Mouse (Mus musculus): ENCODE results near the gene Tm4sf1. TPM values are rescaled to one million over a fixed set of nuclear protein-coding genes. Genes with fewer than 3 reads are reported as not detected.

The Tm4sf1 gene
- polyA plus RNA-seq, 1 experiment from 2014 or later, result 12.0 TPM

DNA sequence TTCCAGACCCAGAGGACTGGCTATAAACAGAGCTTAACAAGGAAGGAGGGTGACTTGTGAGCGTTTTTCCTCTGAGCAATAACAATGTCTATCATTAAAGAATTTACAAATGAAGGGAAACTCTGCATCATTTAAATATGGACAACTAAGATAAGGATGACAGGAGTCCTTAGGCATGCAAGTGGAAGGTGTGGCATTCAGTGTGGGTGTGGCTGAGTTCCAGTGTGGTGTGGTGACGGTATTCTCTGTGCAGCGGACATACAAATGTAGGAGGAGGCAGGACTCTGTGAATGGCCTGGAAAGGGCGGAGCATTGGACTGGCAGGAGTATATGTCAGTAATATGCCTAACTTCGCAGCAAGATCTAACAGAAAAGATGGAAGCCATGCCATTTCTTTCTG, 24.3 kb downstream of the Tm4sf1 start:
- no peaks in the 10 kb centered on the region for H3K36me3 ChIP-seq (ENCODE audit: poor library complexity, severe bottlenecking)
- WGBS, result 84% methylated on average over 5 of the region's 5 CpGs
- no peaks in the 10 kb centered on the region for H3K27me3 ChIP-seq
- no peaks in the 10 kb centered on the region for H3K9me3 ChIP-seq (replicated peaks)
- H3K27ac ChIP-seq, result no peak overlapping the region
- ATAC-seq, result no peak
- H3K4me2 ChIP-seq, result no peak overlapping the region
- no peaks in the 10 kb centered on the region for H3K4me1 ChIP-seq
- no peak overlapping the region for H3K4me3 ChIP-seq
- H3K9ac ChIP-seq, result no peak overlapping the region

- no peaks in the 10 kb centered on the region for H3K9me3 ChIP-seq (replicated peaks)
- ATAC-seq, result no peak
- H3K27ac ChIP-seq, result no peak overlapping the region
- 83% methylated on average over 3 of the region's 3 CpGs for WGBS
- H3K9ac ChIP-seq, result no peak overlapping the region
- H3K36me3 ChIP-seq (ENCODE audit: poor library complexity, severe bottlenecking), result no peaks in the 10 kb centered on the region
- H3K4me1 ChIP-seq, result no peaks in the 10 kb centered on the region
- H3K4me3 ChIP-seq, result no peak overlapping the region
- H3K27me3 ChIP-seq, result no peaks in the 10 kb centered on the region
- no peak overlapping the region for H3K4me2 ChIP-seq
Measured at GRCm38 (mm10) chr3:57276821-57277220, 25.0 kb downstream of the Tm4sf1 start.

- 79% methylated on average over 2 of the region's 2 CpGs for WGBS
- H3K9ac ChIP-seq, result no peak overlapping the region
- ATAC-seq, result no peak
Measured at GRCm38 (mm10) chr3:57268994-57269393, 32.8 kb downstream of the Tm4sf1 start.

GRCm38 (mm10) chr3:57267559-57268173, 34.1 kb downstream of the Tm4sf1 start:
- 39% methylated on average over 6 of the region's 6 CpGs for WGBS
- ATAC-seq, result peak; percentile 91
- Histone ChIP-seq H3K27ac (no peak overlapping the region), H3K9ac (no peak overlapping the region), H3K27me3 (no peaks in the 10 kb centered on the region), H3K36me3 (ENCODE audit: poor library complexity, severe bottlenecking) (no peaks in the 10 kb centered on the region), H3K9me3 (replicated peaks) (no peaks in the 10 kb centered on the region), H3K4me1 (no peaks in the 10 kb centered on the region), H3K4me3 (no peak overlapping the region), H3K4me2 (no peak overlapping the region)

More at GRCm38 (mm10) chr3:57268994-57269393, 32.8 kb downstream of the Tm4sf1 start:
- Histone ChIP-seq H3K4me2 (no peak overlapping the region), H3K27me3 (no peaks in the 10 kb centered on the region), H3K4me1 (no peaks in the 10 kb centered on the region), H3K9me3 (replicated peaks) (no peaks in the 10 kb centered on the region), H3K4me3 (no peak overlapping the region), H3K27ac (no peak overlapping the region), H3K36me3 (ENCODE audit: poor library complexity, severe bottlenecking) (no peaks in the 10 kb centered on the region)

- Histone ChIP-seq H3K9ac (no peak overlapping the region), H3K27ac (no peak overlapping the region), H3K4me1 (no peaks in the 10 kb centered on the region), H3K36me3 (ENCODE audit: poor library complexity, severe bottlenecking) (no peaks in the 10 kb centered on the region), H3K9me3 (replicated peaks) (no peaks in the 10 kb centered on the region), H3K4me2 (no peak overlapping the region), H3K4me3 (no peak overlapping the region), H3K27me3 (no peaks in the 10 kb centered on the region)
- WGBS, result 81% methylated on average over 2 of the region's 2 CpGs
- no peak for ATAC-seq
Measured at GRCm38 (mm10) chr3:57253041-57253440, 48.7 kb downstream of the Tm4sf1 start.

DNA sequence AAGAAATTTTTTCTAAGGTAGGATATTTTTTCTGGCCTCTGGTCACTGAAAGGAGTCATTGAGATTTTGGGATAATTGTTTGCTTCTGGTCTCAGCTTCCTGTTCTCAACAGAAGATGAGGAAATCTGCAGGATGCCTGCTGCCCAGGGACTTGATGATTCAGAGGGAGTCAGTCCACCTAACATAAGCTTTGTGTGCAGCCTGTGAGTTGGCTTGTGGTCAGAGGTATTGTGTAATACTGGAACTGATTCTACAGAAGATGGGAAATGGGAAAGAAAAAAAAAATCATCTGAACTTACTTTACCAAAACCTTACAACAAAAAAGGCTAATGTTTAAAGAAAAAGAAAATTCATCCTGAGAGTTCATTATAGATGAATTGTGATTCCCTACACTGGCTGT, 49.2 kb downstream of the Tm4sf1 start:
- H3K4me3 ChIP-seq, result no peak overlapping the region
- H3K9ac ChIP-seq, result no peak overlapping the region
- ATAC-seq, result no peak
- no peak overlapping the region for H3K4me2 ChIP-seq
- H3K9me3 ChIP-seq (replicated peaks), result no peaks in the 10 kb centered on the region
- H3K4me1 ChIP-seq, result no peaks in the 10 kb centered on the region
- H3K27me3 ChIP-seq, result no peaks in the 10 kb centered on the region
- no peak overlapping the region for H3K27ac ChIP-seq
- H3K36me3 ChIP-seq (ENCODE audit: poor library complexity, severe bottlenecking), result no peaks in the 10 kb centered on the region

DNA sequence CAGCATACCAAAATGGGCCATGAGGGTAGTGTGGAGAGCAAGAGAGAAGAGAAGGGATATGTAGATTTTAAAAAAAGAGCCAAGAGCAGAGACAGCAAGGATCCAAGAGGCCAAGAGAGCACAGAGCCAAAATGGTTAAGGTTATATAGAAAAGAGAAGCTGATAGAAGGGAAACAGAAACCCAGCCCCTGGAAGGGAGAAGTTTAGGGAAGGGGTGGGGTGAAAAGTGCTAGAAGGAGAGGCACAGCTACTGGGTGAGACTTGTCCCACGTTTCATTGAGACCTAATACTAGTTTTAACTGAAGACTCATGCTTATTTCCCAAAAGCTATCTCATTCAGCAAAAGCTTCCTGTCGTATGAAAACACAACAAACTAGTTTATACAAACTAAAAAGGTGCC, 56.5 kb downstream of the Tm4sf1 start:
- H3K4me2 ChIP-seq, result no peak overlapping the region
- H3K36me3 ChIP-seq (ENCODE audit: poor library complexity, severe bottlenecking), result no peaks in the 10 kb centered on the region
- no peak overlapping the region for H3K27ac ChIP-seq
- no peaks in the 10 kb centered on the region for H3K9me3 ChIP-seq (replicated peaks)
- H3K4me1 ChIP-seq, result no peaks in the 10 kb centered on the region
- H3K4me3 ChIP-seq, result no peak overlapping the region
- no peaks in the 10 kb centered on the region for H3K27me3 ChIP-seq
- WGBS, result 61% methylated on average over 2 of the region's 2 CpGs
- no peak overlapping the region for H3K9ac ChIP-seq
- no peak for ATAC-seq

Other genes with a start within 250 kb of the Tm4sf1 start
- 0.19 TPM in 1 of 2 replicates, not detected in the other for gene Tm4sf4, start 123.3 kb upstream of the Tm4sf1 start, polyA plus RNA-seq (2015; fragmentation: Nextera tagmentation; extraction: Ambion mirVana)

Data from forebrain, embryonic 13.5 days (tissue).